Mouse (Mus musculus) mammary gland, adult 2 months (tissue): ENCODE data around the gene Tram1l1. TPM values are rescaled to one million over a fixed set of nuclear protein-coding genes. Genes with fewer than 3 reads are reported as not detected.

Experiments used
- polyA plus RNA-seq: library from polyadenylated mRNA; depleted of rRNA; stranded (reverse); fragments of >200 nt; gene quantifications from 2 replicates; pipeline ENCODE4 v1.2.3, GENCODE M21; 2012; ENCODE audit warnings: low replicate concordance; rRNA removed

Gene Tram1l1
- polyA plus RNA-seq = 0.13 and 0.17 TPM in 2 replicates

GRCm38 (mm10) chr3:124320821-124321576, at the start of gene Tram1l1:
TSS of gene Tram1l1 (plus strand) at chr3:124320855.

Other genes starting within 250 kb of the Tram1l1 start
- not detected in 2 replicates for gene 1700006A11Rik, start 105.2 kb downstream of the Tram1l1 start, polyA plus RNA-seq